In genomic region chr3:142099151-142099550, GRCm38 (mm10) we compare ENCODE assay signal across 16 mouse cellular contexts.
"Had no signal": no experiment of that assay in that cellular context is flagged by ENCODE, and none has a peak within 500 bp of the region (broad histone marks: within the 10 kb centered on the region; RNA-seq: fewer than 3 reads in every experiment).

No protein-coding gene starts in this region.

- H3K27me3 ChIP-seq: liver, embryonic 15.5 days; midbrain, embryonic 12.5 days; neural tube, embryonic 13.5 days had no signal

- H3K27ac ChIP-seq: layer of hippocampus, adult 2 months; liver, embryonic 15.5 days; midbrain, embryonic 12.5 days; neural tube, embryonic 13.5 days; stomach, postnatal 0 days had no signal

- H3K4me1 ChIP-seq: liver, embryonic 15.5 days; neural tube, embryonic 13.5 days had no signal

- H3K9ac ChIP-seq: liver, embryonic 15.5 days; midbrain, embryonic 12.5 days; neural tube, embryonic 13.5 days had no signal

- H3K9me3 ChIP-seq: liver, embryonic 15.5 days; midbrain, embryonic 12.5 days; neural tube, embryonic 13.5 days had no signal

- ATAC-seq: midbrain, embryonic 16.5 days had no signal

- DNase-seq: kidney, adult 18-20 months; kidney, postnatal 10 days; kidney, postnatal 4 days; left cerebral cortex, postnatal 4 days; lung, adult 2 months; lung, postnatal 10 days; lung, postnatal 4 days; right cerebral cortex, postnatal 14 days; thymus, postnatal 4 days had no signal

- H3K4me3 ChIP-seq: layer of hippocampus, adult 2 months; liver, embryonic 15.5 days; midbrain, embryonic 12.5 days; neural tube, embryonic 13.5 days had no signal

- H3K36me3 ChIP-seq: liver, embryonic 15.5 days; midbrain, embryonic 12.5 days; neural tube, embryonic 13.5 days had no signal

- H3K4me2 ChIP-seq: liver, embryonic 11.5 days; liver, embryonic 15.5 days; midbrain, embryonic 12.5 days; neural tube, embryonic 13.5 days had no signal
